Mouse (Mus musculus): ENCODE data around the gene Prr3. TPM values are rescaled to one million over a fixed set of nuclear protein-coding genes. Genes with fewer than 3 reads are reported as not detected.
"Not testable (repeated sequence)": the region's sequence is repeated elsewhere in the genome, so short reads cannot be mapped to it uniquely, and the experiment has no call there.

Gene Prr3
- polyA plus RNA-seq, 1 experiment from 2014 or later, result 43.3 TPM

DNA sequence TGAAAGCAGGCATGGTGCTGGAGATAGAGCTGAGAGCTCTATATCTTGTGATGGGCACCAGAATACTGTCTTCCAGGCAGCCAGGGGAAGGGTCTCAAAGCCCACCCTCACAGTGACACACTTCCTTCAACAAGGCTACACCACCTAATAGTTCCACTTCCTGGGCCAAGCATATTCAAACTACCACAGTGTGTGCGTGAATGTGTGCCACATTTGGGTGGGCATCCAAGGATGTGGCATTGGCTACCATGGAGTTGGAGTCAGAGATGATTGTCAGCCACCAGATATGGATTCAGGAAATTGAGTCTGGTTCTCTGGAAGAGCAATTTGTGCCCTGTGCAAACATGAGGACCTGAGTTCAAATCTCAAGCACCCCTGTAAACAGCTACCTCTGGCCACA, 41.3 kb upstream of the Prr3 start:
- Histone ChIP-seq H3K4me3 (ENCODE audit: low read depth, low read length) (no peak overlapping the region), H3K4me2 (no peak overlapping the region), H3K27me3 (ENCODE audit: control insufficient read depth, insufficient read depth, low read length) (no peaks in the 10 kb centered on the region), H3K27ac (ENCODE audit: low read depth, low read length) (no peak overlapping the region), H3K36me3 (ENCODE audit: control insufficient read depth, insufficient read depth, low read length) (no peaks in the 10 kb centered on the region), H3K9ac (ENCODE audit: low read length) (no peak overlapping the region), H3K4me1 (ENCODE audit: control insufficient read depth, insufficient read depth, low read length) (no peaks in the 10 kb centered on the region), H3K9me3 (ENCODE audit: control insufficient read depth, low read length) (no peaks in the 10 kb centered on the region)
- DNase-seq (ENCODE audit: low spot score, missing footprints), result peak; percentile 31
- no peak for ATAC-seq (ENCODE audit: low FRiP score)
- WGBS, result 92% methylated on average over 1 of the region's 1 CpGs

DNA sequence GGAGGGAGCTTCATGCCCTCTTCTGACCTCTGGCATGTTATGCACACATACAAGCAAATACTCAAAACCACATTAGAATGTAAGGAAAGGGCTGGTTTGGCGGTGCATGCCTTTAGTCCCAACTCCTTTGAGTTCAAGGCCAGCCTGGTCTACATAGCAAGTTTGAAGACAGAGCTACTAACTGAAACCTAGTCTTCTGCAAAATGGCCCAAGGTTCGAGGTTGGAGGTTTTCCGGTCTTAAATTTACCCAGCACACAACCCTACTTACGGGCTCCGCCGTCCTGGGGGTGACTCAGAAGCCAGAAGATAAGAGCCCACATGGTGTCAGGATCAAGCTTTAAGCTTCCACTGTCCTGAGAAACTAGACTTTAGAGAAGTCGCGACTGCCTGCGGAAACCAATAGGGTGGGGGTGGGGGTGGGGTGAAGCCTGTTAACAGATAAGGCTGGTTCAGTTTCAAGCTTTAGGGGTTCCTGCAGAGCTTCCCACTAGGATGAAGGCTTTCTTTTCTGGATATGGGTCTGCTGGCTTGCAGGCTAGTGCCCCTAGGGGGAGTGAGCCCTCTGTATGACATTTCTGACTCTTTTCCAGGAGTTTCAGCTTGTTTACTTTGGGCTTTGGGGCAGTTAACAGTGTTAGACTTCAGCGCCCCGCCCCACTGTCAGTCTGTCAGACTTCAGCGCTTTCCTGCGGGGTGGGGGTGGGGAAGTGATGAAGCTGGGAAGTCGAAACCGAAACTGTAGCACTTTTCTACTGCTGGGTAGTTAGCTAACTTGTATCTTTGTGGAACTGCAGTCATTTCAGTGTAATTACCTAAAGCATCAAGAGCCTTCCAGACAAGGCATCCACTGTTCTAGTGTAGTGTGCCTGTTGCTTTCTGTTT, 40.4 kb upstream of the Prr3 start, which contains the start of gene H2-T24:
TSS of gene H2-T24 (minus strand) at position 370 of the 883 bp plus-strand sequence.
- Histone ChIP-seq H3K9ac (ENCODE audit: low read length) (no peak within 1 kb of the TSS), H3K27me3 (ENCODE audit: control insufficient read depth, insufficient read depth, low read length) (no peaks in the 10 kb centered on the region), H3K4me1 (ENCODE audit: control insufficient read depth, insufficient read depth, low read length) (no peaks in the 10 kb centered on the region), H3K9me3 (ENCODE audit: control insufficient read depth, low read length) (no peaks in the 10 kb centered on the region), H3K4me2 (no peak within 1 kb of the TSS), H3K27ac (ENCODE audit: low read depth, low read length) (0 out of 2 replicates have a peak within 1 kb of the TSS, but pooled peaks have one; percentile 9), H3K4me3 (ENCODE audit: low read depth, low read length) (no peak within 1 kb of the TSS), H3K36me3 (ENCODE audit: control insufficient read depth, insufficient read depth, low read length) (no peaks in the 10 kb centered on the region)
- DNase-seq (ENCODE audit: low spot score, missing footprints) (peak; percentile 83), ATAC-seq (ENCODE audit: low FRiP score) (no peak)
- 39% methylated on average over 15 of the region's 15 CpGs for WGBS

DNA sequence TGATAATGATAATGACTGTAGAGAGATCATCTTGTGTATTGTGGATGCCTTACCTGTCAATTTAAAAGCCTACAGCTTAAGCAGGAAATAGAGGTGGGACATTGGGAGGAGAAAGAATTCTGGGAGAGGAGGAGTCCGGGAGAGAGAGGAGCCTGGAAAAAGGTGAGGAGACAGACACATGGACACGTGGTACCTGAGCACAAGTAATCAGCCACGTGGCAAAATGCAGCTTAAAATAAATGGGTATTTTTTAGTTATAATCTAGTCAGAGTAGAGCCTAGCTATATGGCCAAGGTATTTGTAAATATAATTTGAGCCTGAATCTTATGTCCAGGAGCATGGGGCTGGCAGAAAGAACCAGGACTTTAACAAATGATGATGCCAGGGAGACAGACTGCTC, 39.5 kb upstream of the Prr3 start:
- Histone ChIP-seq H3K9me3 (ENCODE audit: control insufficient read depth, low read length) (no peaks in the 10 kb centered on the region), H3K27ac (ENCODE audit: low read depth, low read length) (no peak overlapping the region), H3K4me3 (ENCODE audit: low read depth, low read length) (no peak overlapping the region), H3K36me3 (ENCODE audit: control insufficient read depth, insufficient read depth, low read length) (no peaks in the 10 kb centered on the region), H3K9ac (ENCODE audit: low read length) (no peak overlapping the region), H3K27me3 (ENCODE audit: control insufficient read depth, insufficient read depth, low read length) (no peaks in the 10 kb centered on the region), H3K4me2 (no peak overlapping the region), H3K4me1 (ENCODE audit: control insufficient read depth, insufficient read depth, low read length) (no peaks in the 10 kb centered on the region)
- WGBS, result 71% methylated on average over 3 of the region's 3 CpGs
- no peak for ATAC-seq (ENCODE audit: low FRiP score)
- DNase-seq (ENCODE audit: low spot score, missing footprints), result no peak

DNA sequence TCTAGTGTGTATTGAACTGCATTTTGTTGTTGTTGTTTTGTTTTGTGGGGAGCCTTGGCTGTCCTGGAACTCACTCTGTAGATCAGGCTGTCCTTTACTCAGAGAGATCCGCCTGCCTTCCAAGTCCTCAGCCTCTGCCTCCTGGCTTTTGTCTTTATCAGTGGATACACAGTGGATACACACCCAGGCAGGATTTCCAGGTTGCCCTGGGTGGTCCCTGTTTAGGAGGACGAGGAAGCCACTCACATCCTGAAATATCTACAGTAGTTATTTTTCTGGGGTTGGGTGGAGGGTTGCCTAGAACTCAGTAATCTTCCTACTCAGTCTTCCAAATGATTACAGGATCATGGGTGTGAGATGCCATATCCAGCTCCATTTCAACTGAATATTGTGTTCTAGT, 38.9 kb upstream of the Prr3 start:
- Histone ChIP-seq H3K9ac (ENCODE audit: low read length) (no peak overlapping the region), H3K4me3 (ENCODE audit: low read depth, low read length) (no peak overlapping the region), H3K9me3 (ENCODE audit: control insufficient read depth, low read length) (no peaks in the 10 kb centered on the region), H3K27me3 (ENCODE audit: control insufficient read depth, insufficient read depth, low read length) (no peaks in the 10 kb centered on the region), H3K4me2 (no peak overlapping the region), H3K4me1 (ENCODE audit: control insufficient read depth, insufficient read depth, low read length) (no peaks in the 10 kb centered on the region), H3K27ac (ENCODE audit: low read depth, low read length) (no peak overlapping the region), H3K36me3 (ENCODE audit: control insufficient read depth, insufficient read depth, low read length) (no peaks in the 10 kb centered on the region)
- peak; percentile 60 for DNase-seq (ENCODE audit: low spot score, missing footprints)
- ATAC-seq (ENCODE audit: low FRiP score), result no peak
- WGBS, result 71% methylated on average over 2 of the region's 2 CpGs

- Histone ChIP-seq H3K9ac (ENCODE audit: low read length) (no peak overlapping the region), H3K36me3 (ENCODE audit: control insufficient read depth, insufficient read depth, low read length) (no peaks in the 10 kb centered on the region), H3K4me1 (ENCODE audit: control insufficient read depth, insufficient read depth, low read length) (no peaks in the 10 kb centered on the region), H3K4me3 (ENCODE audit: low read depth, low read length) (no peak overlapping the region), H3K4me2 (no peak overlapping the region), H3K27ac (ENCODE audit: low read depth, low read length) (no peak overlapping the region), H3K9me3 (ENCODE audit: control insufficient read depth, low read length) (no peaks in the 10 kb centered on the region), H3K27me3 (ENCODE audit: control insufficient read depth, insufficient read depth, low read length) (no peaks in the 10 kb centered on the region)
- ATAC-seq (ENCODE audit: low FRiP score) (no peak), DNase-seq (ENCODE audit: low spot score, missing footprints) (peak; percentile 37)
- WGBS, result 92% methylated on average over 5 of the region's 5 CpGs
Measured at GRCm38 (mm10) chr17:36017046-36017445, 37.0 kb upstream of the Prr3 start.

- no peak for ATAC-seq (ENCODE audit: low FRiP score)
Measured at GRCm38 (mm10) chr17:36014977-36015376, 34.9 kb upstream of the Prr3 start.

GRCm38 (mm10) chr17:36004409-36004808, 24.4 kb upstream of the Prr3 start:
- H3K4me3 ChIP-seq (ENCODE audit: low read depth, low read length); H3K27ac ChIP-seq (ENCODE audit: low read depth, low read length); ATAC-seq (ENCODE audit: low FRiP score); H3K4me1 ChIP-seq (ENCODE audit: control insufficient read depth, insufficient read depth, low read length); H3K9me3 ChIP-seq (ENCODE audit: control insufficient read depth, low read length); H3K4me2 ChIP-seq; H3K9ac ChIP-seq (ENCODE audit: low read length); H3K36me3 ChIP-seq (ENCODE audit: control insufficient read depth, insufficient read depth, low read length); DNase-seq (ENCODE audit: low spot score, missing footprints); H3K27me3 ChIP-seq (ENCODE audit: control insufficient read depth, insufficient read depth, low read length): not testable (repeated sequence)
- WGBS, result 98% methylated on average over 7 of the region's 7 CpGs

More at GRCm38 (mm10) chr17:36014977-36015376, 34.9 kb upstream of the Prr3 start:
- peak; percentile 28 for DNase-seq (ENCODE audit: low spot score, missing footprints)
- no peaks in the 10 kb centered on the region for H3K4me1 ChIP-seq (ENCODE audit: control insufficient read depth, insufficient read depth, low read length)
- no peak overlapping the region for H3K9ac ChIP-seq (ENCODE audit: low read length)
- H3K27me3 ChIP-seq (ENCODE audit: control insufficient read depth, insufficient read depth, low read length), result no peaks in the 10 kb centered on the region
- no peaks in the 10 kb centered on the region for H3K36me3 ChIP-seq (ENCODE audit: control insufficient read depth, insufficient read depth, low read length)
- H3K9me3 ChIP-seq (ENCODE audit: control insufficient read depth, low read length), result no peaks in the 10 kb centered on the region
- no peak overlapping the region for H3K4me2 ChIP-seq
- no peak overlapping the region for H3K4me3 ChIP-seq (ENCODE audit: low read depth, low read length)
- no peak overlapping the region for H3K27ac ChIP-seq (ENCODE audit: low read depth, low read length)
- 94% methylated on average over 5 of the region's 5 CpGs for WGBS

GRCm38 (mm10) chr17:36003331-36003730, 23.3 kb upstream of the Prr3 start:
- Histone ChIP-seq H3K4me2 (no peak overlapping the region), H3K4me3 (ENCODE audit: low read depth, low read length) (no peak overlapping the region), H3K27ac (ENCODE audit: low read depth, low read length) (no peak overlapping the region), H3K36me3 (ENCODE audit: control insufficient read depth, insufficient read depth, low read length) (no peaks in the 10 kb centered on the region), H3K9ac (ENCODE audit: low read length) (no peak overlapping the region), H3K9me3 (ENCODE audit: control insufficient read depth, low read length) (no peaks in the 10 kb centered on the region), H3K27me3 (ENCODE audit: control insufficient read depth, insufficient read depth, low read length) (no peaks in the 10 kb centered on the region), H3K4me1 (ENCODE audit: control insufficient read depth, insufficient read depth, low read length) (no peaks in the 10 kb centered on the region)
- no peak for DNase-seq (ENCODE audit: low spot score, missing footprints)
- WGBS, result 94% methylated on average over 7 of the region's 7 CpGs
- no peak for ATAC-seq (ENCODE audit: low FRiP score)

GRCm38 (mm10) chr17:36001966-36002365, 21.9 kb upstream of the Prr3 start:
- Histone ChIP-seq H3K4me2 (no peak overlapping the region), H3K9me3 (ENCODE audit: control insufficient read depth, low read length) (no peaks in the 10 kb centered on the region), H3K4me3 (ENCODE audit: low read depth, low read length) (no peak overlapping the region), H3K27me3 (ENCODE audit: control insufficient read depth, insufficient read depth, low read length) (no peaks in the 10 kb centered on the region), H3K36me3 (ENCODE audit: control insufficient read depth, insufficient read depth, low read length) (no peaks in the 10 kb centered on the region), H3K4me1 (ENCODE audit: control insufficient read depth, insufficient read depth, low read length) (no peaks in the 10 kb centered on the region), H3K9ac (ENCODE audit: low read length) (no peak overlapping the region), H3K27ac (ENCODE audit: low read depth, low read length) (no peak overlapping the region)
- 96% methylated on average over 6 of the region's 6 CpGs for WGBS
- DNase-seq (ENCODE audit: low spot score, missing footprints), result no peak
- ATAC-seq (ENCODE audit: low FRiP score), result no peak
